ENCODE assay signal across 23 mouse cellular contexts in the genomic region with DNA sequence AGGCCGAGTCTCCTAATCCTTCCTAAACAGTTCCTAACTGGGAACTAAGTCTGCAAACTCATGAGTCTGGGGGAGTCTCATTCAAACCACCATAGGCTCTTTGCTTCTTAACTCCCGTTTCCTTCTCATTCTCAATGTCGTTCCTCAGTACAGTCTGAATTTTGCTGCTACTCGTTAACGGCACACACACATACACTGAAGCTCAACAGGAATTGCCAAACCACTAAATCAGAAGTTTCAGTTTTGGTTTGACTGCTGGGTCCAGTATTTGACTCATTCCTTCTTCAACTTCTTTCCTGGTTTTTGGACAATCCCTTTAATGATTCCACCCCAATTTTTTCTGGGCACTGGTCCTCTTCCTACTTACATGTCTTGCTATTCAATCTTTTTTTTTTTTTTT. TPM values are rescaled to one million over a fixed set of nuclear protein-coding genes. Genes with fewer than 3 reads are reported as not detected.
"Had no signal": no experiment of that assay in that cellular context is flagged by ENCODE, and none has a peak within 500 bp of the region (broad histone marks: within the 10 kb centered on the region; RNA-seq: fewer than 3 reads in every experiment).

No protein-coding gene starts in this region.

- H3K27me3 ChIP-seq: lung, embryonic 15.5 days; midbrain, embryonic 12.5 days; neural tube, embryonic 13.5 days; neural tube, embryonic 15.5 days had no signal

- H3K27ac ChIP-seq: lung, embryonic 15.5 days; macrophage; midbrain, embryonic 10.5 days; midbrain, embryonic 12.5 days; neural tube, embryonic 13.5 days; neural tube, embryonic 15.5 days had no signal

- H3K4me3 ChIP-seq: lung, embryonic 15.5 days; midbrain, embryonic 10.5 days; midbrain, embryonic 12.5 days; myocyte; neural tube, embryonic 13.5 days; neural tube, embryonic 15.5 days had no signal

- H3K36me3 ChIP-seq: lung, embryonic 15.5 days had no signal

- ATAC-seq: lung, postnatal 0 days; midbrain, embryonic 16.5 days had no signal

- H3K4me2 ChIP-seq: lung, embryonic 15.5 days; midbrain, embryonic 12.5 days; neural tube, embryonic 13.5 days; neural tube, embryonic 15.5 days had no signal

- H3K9ac ChIP-seq: lung, embryonic 15.5 days; midbrain, embryonic 12.5 days; neural tube, embryonic 13.5 days; neural tube, embryonic 15.5 days had no signal

- DNase-seq: lung, adult 2 months; lung, postnatal 14 days; lung, postnatal 36 days; midbrain, embryonic 14.5 days; retina, postnatal 1 day; right cerebral cortex, adult 18-20 months; right cerebral cortex, postnatal 25 days; right cerebral cortex, postnatal 4 days; spleen, adult 18-20 months; thymus, adult 18-20 months; thymus, postnatal 14 days; thymus, postnatal 36 days had no signal

- H3K4me1 ChIP-seq: lung, embryonic 15.5 days; midbrain, embryonic 10.5 days; midbrain, embryonic 12.5 days; neural tube, embryonic 13.5 days; neural tube, embryonic 15.5 days had no signal

- H3K9me3 ChIP-seq: lung, embryonic 15.5 days; midbrain, embryonic 10.5 days; midbrain, embryonic 12.5 days; neural tube, embryonic 13.5 days; neural tube, embryonic 15.5 days had no signal

RNA-seq across cellular contexts. Expression of a gene that starts 8.9 kb away (rescaled TPM):
- total RNA-seq: megakaryocyte, adult 5-6 weeks; megakaryocyte-erythroid progenitor cell, adult 5-6 weeks had no signal
